Mouse (Mus musculus) MEL (cell line): ENCODE results near the gene Lemd1.

Source experiments
- POLR2A ChIP-seq, 2 experiments: IDR thresholded peaks; 2 replicates each; pipeline ENCODE4 v1.6.1; 2011 to 2012; ENCODE audit warnings: low read length in 2 of 2, mild to moderate bottlenecking in 2 of 2, control low read depth in 1 of 2, improper control_type of control experiment in 1 of 2, low read depth in 1 of 2, moderate library complexity in 1 of 2; ENCODE audit not compliant: control insufficient read depth in 1 of 2, insufficient read depth in 1 of 2, poor library complexity in 1 of 2
- TBP ChIP-seq: IDR thresholded peaks from 2 replicates; pipeline ENCODE4 v1.8.0; 2011; ENCODE audit warnings: low read depth, low read length, improper control_type of control experiment

DNA sequence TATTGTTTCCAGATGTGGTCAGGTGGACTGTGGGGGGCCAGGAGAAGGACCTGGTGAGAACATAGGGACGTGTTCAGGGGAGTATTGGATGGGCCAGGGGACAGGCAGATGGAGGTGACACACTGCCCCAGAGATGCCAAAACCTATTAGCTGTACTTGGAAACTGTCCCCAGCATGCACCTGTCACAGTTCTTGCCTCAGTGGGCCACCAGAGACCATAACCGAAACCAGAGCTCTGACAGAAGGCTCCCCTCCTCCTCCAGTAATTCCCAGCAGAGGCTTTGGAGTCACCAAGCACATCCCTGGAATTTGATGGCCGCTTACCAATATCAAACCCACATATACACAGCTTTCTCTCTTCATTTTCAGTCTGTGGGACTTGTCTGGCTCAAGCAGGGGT is 46.4 kb upstream of the Lemd1 start:
- no peak for TF ChIP-seq POLR2A (IDR thresholded peaks at IDR 0.05; ENCODE audit: control insufficient read depth in 1 of 2, insufficient read depth in 1 of 2, low read depth in 1 of 2, low read length in 2 of 2, poor library complexity in 1 of 2)
- no peak for TF ChIP-seq TBP
